Mouse (Mus musculus) ES-E14 (cell line): ENCODE results near the gene Rnf144b. TPM values are rescaled to one million over a fixed set of nuclear protein-coding genes. Genes with fewer than 3 reads are reported as not detected.

Experiments
- DNase-seq: peaks from one replicate; pipeline ENCODE4 v3.0.0-alpha.2; 2013; ENCODE audit warnings: low read depth, low spot score
- H3K27ac ChIP-seq: 2 replicates; pipeline ENCODE4 v1.5.1; 2012; ENCODE audit warnings: low read depth, mild to moderate bottlenecking, low read length, moderate library complexity, mixed read lengths; ENCODE audit not compliant: poor library complexity, insufficient read depth, severe bottlenecking
- H3K36me3 ChIP-seq: 2 replicates; pipeline ENCODE4 v1.6.1; 2012; ENCODE audit warnings: mild to moderate bottlenecking, low read length, moderate library complexity, mixed read lengths; ENCODE audit not compliant: control insufficient read depth, poor library complexity, insufficient read depth, severe bottlenecking
- H3K4me1 ChIP-seq, 2 experiments: fragments of 150-350 bp in 1 of 2; sonication (generic) in 1 of 2; 2 replicates each; pipeline ENCODE4 v1.6.1; 2012; ENCODE audit warnings: low read length in 2 of 2, mild to moderate bottlenecking in 1 of 2, mixed read lengths in 1 of 2; ENCODE audit not compliant: control insufficient read depth in 2 of 2, insufficient read depth in 2 of 2, poor library complexity in 1 of 2
- H3K4me3 ChIP-seq, 2 experiments: fragments of 150-350 bp in 1 of 2; sonication (generic) in 1 of 2; 2 replicates each; pipeline ENCODE4 v1.5.1; 2012; ENCODE audit warnings: low read length in 2 of 2, low read depth in 1 of 2, mild to moderate bottlenecking in 1 of 2, mixed read lengths in 1 of 2; ENCODE audit not compliant: insufficient read depth in 1 of 2, poor library complexity in 1 of 2, severe bottlenecking in 1 of 2
- H3K9ac ChIP-seq: 2 replicates; pipeline ENCODE4 v1.6.1; 2012; ENCODE audit warnings: low read depth, mild to moderate bottlenecking, low read length, mixed read lengths; ENCODE audit not compliant: poor library complexity, insufficient read depth, severe bottlenecking
- H3K9me3 ChIP-seq: fragments of 150-350 bp; sonication (generic); 2 replicates; pipeline ENCODE4 v1.6.1; 2012; ENCODE audit warnings: low read depth, mild to moderate bottlenecking, low read length; ENCODE audit not compliant: control insufficient read depth, insufficient read depth
- CHD2 ChIP-seq: IDR thresholded peaks from 2 replicates; pipeline ENCODE4 v1.6.1; 2014; ENCODE audit warnings: mild to moderate bottlenecking, low read depth, low read length, inconsistent platforms
- HCFC1 ChIP-seq: IDR thresholded peaks from 2 replicates; pipeline ENCODE4 v1.6.1; 2012; ENCODE audit warnings: low read length, inconsistent platforms, borderline replicate concordance; ENCODE audit not compliant: insufficient read depth
- MAFK ChIP-seq: IDR thresholded peaks from 2 replicates; pipeline ENCODE4 v1.6.1; 2014; ENCODE audit warnings: mild to moderate bottlenecking, low read depth, low read length, inconsistent platforms; ENCODE audit not compliant: insufficient read depth
- ZC3H11A ChIP-seq: IDR thresholded peaks from 2 replicates; pipeline ENCODE4 v1.6.1; 2012; ENCODE audit warnings: low read depth, mild to moderate bottlenecking, inconsistent platforms, low read length, borderline replicate concordance
- ZNF384 ChIP-seq: IDR thresholded peaks from 2 replicates; pipeline ENCODE4 v1.6.1; 2012; ENCODE audit warnings: low read depth, low read length, inconsistent platforms
- in situ Hi-C, 2 experiments: fragments of 600-800 bp; cut with MboI; formaldehyde crosslinking; loops; one replicate each; pipeline ENCODE4 v1.15.1; 2025; ENCODE audit warnings: low sequenced_read_pairs in 2 of 2, inconsistent platforms in 1 of 2; ENCODE audit not compliant: unreplicated experiment in 2 of 2
- total RNA-seq: library from RNA; depleted of rRNA; stranded (reverse); fragments of 300-350 nt; gene quantifications from 2 replicates; pipeline ENCODE4 v1.2.3, GENCODE M21; 2012

Rnf144b gene
- total RNA-seq, 1 experiment, result 1.2 TPM

DNA sequence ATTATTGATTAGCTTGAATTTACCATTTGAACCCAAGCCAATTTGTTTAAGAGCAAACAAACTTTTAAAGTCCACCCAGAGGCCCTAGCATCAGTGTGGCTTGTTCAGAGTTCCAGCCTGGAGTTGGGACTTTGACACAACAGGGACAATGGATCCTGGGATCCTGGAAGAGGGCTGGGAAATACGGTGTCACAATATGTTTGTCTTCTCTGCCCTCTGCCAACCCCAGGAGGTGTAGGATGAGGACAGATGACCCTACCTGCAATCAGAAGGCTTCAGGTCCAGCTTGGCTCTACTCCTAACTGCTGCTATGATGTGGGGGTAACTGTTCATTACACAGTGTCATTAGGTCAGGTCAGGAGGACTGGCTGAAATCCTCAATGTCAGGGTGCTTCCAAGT, 128.2 kb downstream of the Rnf144b start:
- Histone ChIP-seq H3K4me3 (no peak overlapping the region), H3K4me1 (no peaks in the 10 kb centered on the region), H3K36me3 (no peaks in the 10 kb centered on the region), H3K9ac (no peak overlapping the region), H3K27ac (no peak overlapping the region), H3K9me3 (no peaks in the 10 kb centered on the region)
- TF ChIP-seq HCFC1, result no peak
- TF ChIP-seq MAFK, result no peak
- no peak for TF ChIP-seq CHD2
- TF ChIP-seq ZC3H11A, result no peak
- no peak for TF ChIP-seq ZNF384
- in situ Hi-C loops, result no loop called here
- DNase-seq, result no peak

DNA sequence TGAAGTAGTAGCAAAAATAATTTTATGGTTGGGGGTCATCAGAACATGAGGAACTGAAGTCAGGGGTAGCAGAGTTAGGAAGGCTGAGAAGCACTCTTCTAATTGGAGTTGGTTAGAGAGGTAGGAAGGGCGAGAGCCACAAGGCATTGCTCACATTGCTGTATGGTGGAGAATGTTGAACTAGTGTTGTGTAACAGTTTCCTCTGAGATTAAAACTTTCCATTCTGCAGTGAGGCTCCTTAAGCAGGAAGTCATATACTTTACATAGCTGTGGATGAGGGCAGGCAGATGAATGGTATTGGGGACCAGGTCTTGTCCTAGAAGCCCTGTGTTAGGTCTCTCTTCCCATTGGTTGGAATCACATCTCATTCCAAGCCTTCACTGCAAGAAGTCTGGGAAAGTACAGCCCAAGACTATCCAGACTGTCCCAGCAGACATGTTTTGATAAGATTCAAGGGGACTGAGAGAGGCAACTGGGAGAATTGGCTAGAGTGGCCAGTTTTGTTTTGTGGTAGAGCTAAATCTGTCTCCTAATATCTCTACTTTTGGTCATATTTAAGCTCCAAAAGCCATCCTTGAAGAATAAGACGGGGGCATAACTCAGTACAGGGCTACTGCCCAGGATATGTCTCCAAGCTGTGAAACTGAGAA, 128.8 kb downstream of the Rnf144b start:
- H3K4me3 ChIP-seq, result no peak overlapping the region
- H3K9me3 ChIP-seq, result no peaks in the 10 kb centered on the region
- no peak overlapping the region for H3K9ac ChIP-seq
- TF ChIP-seq ZNF384, result no peak
- no peaks in the 10 kb centered on the region for H3K36me3 ChIP-seq
- no peak for DNase-seq
- no peaks in the 10 kb centered on the region for H3K4me1 ChIP-seq
- no peak overlapping the region for H3K27ac ChIP-seq
- in situ Hi-C loops, result no loop called here

DNA sequence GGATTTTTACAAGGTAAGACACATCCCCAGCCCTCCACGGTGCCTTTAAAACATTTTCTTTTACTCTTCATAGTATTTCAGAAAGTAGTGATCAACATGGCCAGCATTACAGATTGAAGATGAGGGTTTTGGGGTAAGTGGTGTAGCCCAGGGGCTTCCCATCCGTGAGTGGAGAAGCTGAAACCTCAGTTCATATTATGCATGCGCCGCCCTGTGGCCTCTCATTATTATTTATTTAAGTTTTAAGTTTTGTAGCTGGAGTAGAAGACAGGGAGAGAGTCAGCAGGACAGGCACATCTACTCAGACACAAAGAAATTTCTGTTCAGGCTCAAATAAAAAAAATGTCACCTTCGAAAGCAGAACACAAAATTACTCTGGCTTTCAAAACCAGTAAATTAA, 131.3 kb downstream of the Rnf144b start:
- in situ Hi-C loops, result no loop called here
- Histone ChIP-seq H3K9me3 (no peaks in the 10 kb centered on the region), H3K4me3 (no peak overlapping the region), H3K36me3 (no peaks in the 10 kb centered on the region), H3K27ac (no peak overlapping the region), H3K4me1 (no peaks in the 10 kb centered on the region), H3K9ac (no peak overlapping the region)
- DNase-seq, result no peak
- TF ChIP-seq ZNF384 (no peak), CHD2 (no peak), ZC3H11A (no peak), MAFK (no peak), HCFC1 (no peak)

DNA sequence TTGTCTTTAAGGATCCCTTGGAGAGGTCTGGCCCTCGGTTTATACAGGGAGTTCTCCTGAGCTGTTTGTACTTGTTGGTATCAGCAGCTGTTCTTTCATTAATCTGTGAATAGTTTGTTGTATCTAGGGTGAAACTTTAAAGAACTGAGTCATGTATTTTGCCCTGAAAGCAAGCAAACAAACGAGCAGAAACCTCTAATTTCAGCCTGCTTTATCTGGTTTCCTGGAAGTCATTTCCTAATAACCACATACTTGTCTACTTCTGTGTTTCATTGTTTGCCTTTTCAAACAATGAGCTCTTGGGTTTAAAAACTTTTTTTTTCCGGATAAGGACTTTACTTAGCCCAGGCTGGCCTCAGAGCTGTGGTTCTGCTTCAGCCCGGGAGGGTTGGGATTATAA, 136.8 kb downstream of the Rnf144b start:
- TF ChIP-seq ZC3H11A (no peak), ZNF384 (no peak), CHD2 (no peak), HCFC1 (no peak), MAFK (no peak)
- H3K36me3 ChIP-seq, result no peaks in the 10 kb centered on the region
- H3K9ac ChIP-seq, result no peak overlapping the region
- no peak overlapping the region for H3K4me3 ChIP-seq
- no peaks in the 10 kb centered on the region for H3K9me3 ChIP-seq
- in situ Hi-C loops, result no loop called here
- no peak overlapping the region for H3K27ac ChIP-seq
- no peaks in the 10 kb centered on the region for H3K4me1 ChIP-seq
- DNase-seq, result no peak

DNA sequence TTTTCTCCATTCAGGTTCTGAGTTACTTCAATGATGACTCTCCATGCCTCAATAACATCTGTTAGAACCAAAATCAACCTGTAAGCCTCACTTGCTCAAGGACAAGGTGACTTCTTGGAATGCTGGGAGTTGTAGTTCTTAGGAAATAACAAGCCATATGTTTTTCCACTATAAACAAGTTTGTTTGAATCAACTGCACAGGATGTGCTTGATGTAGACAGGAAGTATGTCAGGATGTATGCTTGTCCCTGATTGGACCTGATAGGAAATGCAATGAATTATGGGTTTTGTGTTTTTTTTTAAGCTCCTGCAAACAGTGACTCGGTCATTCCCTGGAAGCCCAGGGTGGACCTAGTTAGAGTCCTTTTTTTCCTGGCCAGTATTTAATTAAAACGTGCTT, 139.5 kb downstream of the Rnf144b start:
- DNase-seq, result no peak

More for the DNA sequence above, 139.5 kb downstream of the Rnf144b start:
- Histone ChIP-seq H3K4me3 (no peak overlapping the region), H3K9me3 (no peaks in the 10 kb centered on the region), H3K4me1 (no peaks in the 10 kb centered on the region), H3K36me3 (no peaks in the 10 kb centered on the region), H3K9ac (no peak overlapping the region), H3K27ac (no peak overlapping the region)
- TF ChIP-seq HCFC1, result no peak
- in situ Hi-C loops, result no loop called here
